Mouse (Mus musculus): ENCODE measurements around the gene Cnr1. TPM values are rescaled to one million over a fixed set of nuclear protein-coding genes. Genes with fewer than 3 reads are reported as not detected.

Gene Cnr1
- polyA plus RNA-seq, 1 experiment = not detected

DNA sequence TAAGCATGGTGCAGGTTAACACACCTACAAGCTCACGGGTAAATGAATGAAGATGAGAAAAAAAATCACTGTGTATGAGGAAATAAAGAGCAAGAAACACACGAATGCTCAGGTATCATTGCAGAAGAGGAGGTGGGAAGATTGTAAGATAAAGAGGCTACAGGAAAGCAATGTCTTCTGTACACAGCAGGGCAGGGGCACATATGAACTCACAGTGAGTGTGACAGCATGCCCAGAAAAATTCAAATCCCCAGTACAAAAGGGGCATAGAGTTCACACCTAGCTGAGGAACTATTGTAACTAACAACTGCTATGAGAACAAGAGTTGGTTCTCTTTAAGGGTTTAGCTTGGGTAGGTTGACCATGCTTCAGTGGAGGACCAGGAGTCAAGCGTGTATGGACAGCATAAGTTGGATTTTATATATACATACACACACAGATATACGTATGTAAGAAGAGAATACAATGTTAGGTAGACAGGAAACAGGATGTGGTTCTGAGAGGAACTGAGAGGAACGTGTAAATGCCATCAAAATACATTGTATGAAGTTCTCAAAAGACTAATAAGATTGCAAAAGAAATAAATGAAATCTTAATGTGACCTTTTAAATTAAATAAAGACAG lies 64.2 kb downstream of the Cnr1 start:
- no peak for TF ChIP-seq POLR2A (IDR thresholded peaks at IDR 0.05; ENCODE audit: borderline replicate concordance, low read depth, low read length)
- no peak for TF ChIP-seq CTCF (IDR thresholded peaks at IDR 0.05; ENCODE audit: low read depth, low read length)

DNA sequence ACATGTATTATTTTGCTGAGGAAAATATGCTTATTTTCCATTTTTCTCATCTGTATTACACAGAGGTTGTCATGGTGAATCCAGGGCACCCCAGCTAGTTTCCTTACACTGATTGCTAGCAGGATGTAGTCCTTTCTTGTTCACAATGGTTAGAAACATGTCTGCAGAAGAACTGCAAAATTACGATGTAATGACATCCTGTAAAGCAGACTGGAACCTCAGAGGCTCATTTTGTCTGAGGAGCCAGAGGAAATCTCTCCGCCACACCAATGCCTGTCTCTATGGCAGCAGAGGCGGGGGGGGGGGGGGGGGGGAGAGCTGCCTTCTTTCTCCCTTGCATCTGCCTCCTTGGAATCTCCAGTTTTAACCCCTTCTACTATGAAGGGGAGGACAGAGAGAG lies 68.3 kb downstream of the Cnr1 start:
- TF ChIP-seq CTCF (IDR thresholded peaks at IDR 0.05; ENCODE audit: low read depth, low read length) (no peak), POLR2A (IDR thresholded peaks at IDR 0.05; ENCODE audit: borderline replicate concordance, low read depth, low read length) (no peak)
- H3K27ac ChIP-seq (ENCODE audit: insufficient read depth, low read depth, low read length) = no peak overlapping the region
- no peak overlapping the region for H3K4me3 ChIP-seq (ENCODE audit: insufficient read depth, low read length)
- no peaks in the 10 kb centered on the region for H3K4me1 ChIP-seq (ENCODE audit: control insufficient read depth, insufficient read depth, low read length)

More for the DNA sequence above, 64.2 kb downstream of the Cnr1 start:
- H3K27ac ChIP-seq (ENCODE audit: insufficient read depth, low read depth, low read length) = no peak overlapping the region
- no peak overlapping the region for H3K4me3 ChIP-seq (ENCODE audit: insufficient read depth, low read length)
- no peaks in the 10 kb centered on the region for H3K4me1 ChIP-seq (ENCODE audit: control insufficient read depth, insufficient read depth, low read length)

DNA sequence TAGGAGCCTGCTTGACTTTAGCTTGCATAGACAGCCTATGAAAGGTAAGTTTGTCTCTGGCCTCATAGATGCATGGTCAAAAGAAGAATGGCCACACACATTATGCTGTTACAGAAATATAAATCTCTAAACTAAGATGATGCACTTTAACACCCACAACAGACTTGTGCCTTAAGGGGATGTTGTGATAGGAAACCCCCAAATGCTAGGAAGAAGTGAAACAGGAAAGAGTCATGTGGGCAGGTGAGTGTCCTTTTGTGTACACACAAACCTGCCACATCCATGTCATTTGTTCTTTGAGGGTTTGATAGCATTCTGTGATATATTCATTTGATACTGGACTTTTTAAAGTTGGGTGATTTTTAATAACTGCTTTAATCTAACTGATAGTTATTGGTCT lies 72.0 kb downstream of the Cnr1 start:
- Histone ChIP-seq H3K27ac (ENCODE audit: insufficient read depth, low read depth, low read length) (no peak overlapping the region), H3K4me1 (ENCODE audit: control insufficient read depth, insufficient read depth, low read length) (no peaks in the 10 kb centered on the region), H3K4me3 (ENCODE audit: insufficient read depth, low read length) (no peak overlapping the region)
- no peak for TF ChIP-seq CTCF (IDR thresholded peaks at IDR 0.05; ENCODE audit: low read depth, low read length)

Other genes with a start within 250 kb of the Cnr1 start
- gene Spaca1, start 125.6 kb downstream of the Cnr1 start, polyA plus RNA-seq (2012; ENCODE audit: insufficient read depth, insufficient read length, missing spikeins) = not detected in 2 replicates

Data from bone marrow macrophage, adult 2 months (primary cell).